Mouse (Mus musculus) macrophage (primary cell): ENCODE measurements around the gene Apobr. TPM values are rescaled to one million over a fixed set of nuclear protein-coding genes. Genes with fewer than 3 reads are reported as not detected.

Experiments used
- H3K27ac ChIP-seq: fragments of 350-480 bp; formaldehyde crosslinking; 2 replicates; pipeline ENCODE4 v1.9.0; 2021
- H3K36me3 ChIP-seq: fragments of 350-480 bp; formaldehyde crosslinking; 2 replicates; pipeline ENCODE4 v1.9.0; 2021; ENCODE audit errors: inconsistent target
- H3K4me3 ChIP-seq: fragments of 350-480 bp; formaldehyde crosslinking; 2 replicates; pipeline ENCODE4 v1.9.0; 2021; ENCODE audit errors: inconsistent target
- H3K79me2 ChIP-seq: fragments of 350-480 bp; formaldehyde crosslinking; 2 replicates; pipeline ENCODE4 v1.9.0; 2021; ENCODE audit errors: inconsistent target
- WGBS: methylation state at CpG from one replicate; pipeline ENCODE4 v1.1.7; 2026; ENCODE audit warnings: inconsistent platforms; ENCODE audit not compliant: missing documents; 5-methylcytosine and 5-hydroxymethylcytosine counted together
- polyA plus RNA-seq: library from polyadenylated mRNA; stranded (reverse); fragments of 250-400 nt; gene quantifications from 3 replicates; pipeline ENCODE4 v1.2.4, GENCODE M21; 2018; ENCODE audit warnings: inconsistent platforms

The Apobr gene
- polyA plus RNA-seq, 1 experiment from 2014 or later: 183 TPM

DNA sequence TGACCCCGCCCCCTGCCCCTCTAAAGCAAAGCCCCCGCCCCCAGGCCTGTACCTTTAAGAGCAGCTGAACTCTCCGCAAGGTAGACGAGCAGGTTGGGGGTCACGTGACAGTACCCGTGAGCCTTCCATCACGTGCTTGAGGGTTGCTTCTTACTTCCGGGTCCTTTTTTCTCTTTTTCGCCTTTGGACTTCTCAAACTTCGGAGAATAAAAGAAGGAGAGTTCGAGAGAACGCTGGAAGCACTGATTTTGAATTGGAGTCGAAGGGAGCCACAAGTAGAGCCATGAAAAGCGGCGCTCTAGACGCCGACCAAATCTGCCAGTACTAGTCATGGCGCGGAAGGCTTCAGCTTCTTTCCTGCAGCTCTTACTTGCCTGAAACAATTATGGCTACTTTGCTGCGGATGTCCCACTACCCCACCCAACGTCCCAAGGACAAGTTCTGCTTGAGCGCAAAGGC is 1.5 kb upstream of the Apobr start:
- Histone ChIP-seq H3K36me3 (peaks cover 38% of the 10 kb centered on the region), H3K79me2 (peaks cover 92% of the 10 kb centered on the region), H3K27ac (peak overlapping the region; percentile 94), H3K4me3 (peak overlapping the region; percentile 72)
- under 1% methylated on average over 22 of the region's 22 CpGs for WGBS

DNA sequence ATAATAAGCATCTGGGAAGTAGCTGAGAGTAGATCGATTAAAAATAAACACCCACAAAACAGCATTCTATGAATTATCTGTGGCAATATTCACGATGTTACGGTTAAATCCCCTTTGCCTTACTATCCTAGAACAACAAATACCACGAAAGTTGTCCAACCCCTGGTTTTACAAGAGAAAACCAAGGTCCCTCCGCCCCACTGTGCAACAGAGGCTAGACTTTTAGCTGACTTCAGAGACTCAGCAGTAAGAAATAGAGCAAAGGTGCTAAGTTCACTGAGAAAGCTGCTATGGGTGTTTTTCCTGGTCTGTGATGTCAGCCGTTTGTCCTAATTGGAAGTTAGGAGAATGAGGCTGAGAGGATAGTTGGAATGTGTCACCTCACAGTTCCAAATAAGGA is 981 bp upstream of the Apobr start:
- WGBS: 11% methylated on average over 6 of the region's 6 CpGs
- peak overlapping the region; percentile 94 for H3K27ac ChIP-seq
- peaks cover 38% of the 10 kb centered on the region for H3K36me3 ChIP-seq
- peaks cover 87% of the 10 kb centered on the region for H3K79me2 ChIP-seq
- peak overlapping the region; percentile 72 for H3K4me3 ChIP-seq

DNA sequence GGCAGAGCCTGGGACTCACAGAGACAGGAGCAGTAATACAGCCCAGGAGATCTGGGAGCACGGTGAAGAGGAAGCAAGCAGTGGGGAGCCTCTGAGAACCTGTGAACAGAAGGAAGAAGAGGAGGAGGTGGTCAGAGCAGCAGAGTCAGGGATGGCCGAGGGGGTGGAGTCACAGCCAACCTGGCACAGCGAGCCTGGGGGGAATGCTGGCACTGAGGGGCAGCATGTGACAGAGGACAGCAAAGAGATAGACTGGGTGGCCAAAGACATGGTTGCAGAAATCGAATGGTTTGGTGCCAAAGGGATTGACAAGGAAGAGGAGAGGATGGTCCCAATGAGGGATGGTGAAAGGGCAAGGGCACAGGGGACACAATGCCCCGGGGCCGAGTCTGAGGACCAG is 975 bp downstream of the Apobr start, which contains the start of gene Cln3:
Gene Cln3 (minus strand): TSS at position 101 of the 400 bp plus-strand sequence.
- WGBS: 56% methylated on average over 5 of the region's 6 CpGs
- Histone ChIP-seq H3K36me3 (peaks cover 40% of the 10 kb centered on the region), H3K27ac (peak within 1 kb of the TSS; percentile 94), H3K4me3 (peak within 1 kb of the TSS; percentile 72), H3K79me2 (peaks cover 70% of the 10 kb centered on the region)

DNA sequence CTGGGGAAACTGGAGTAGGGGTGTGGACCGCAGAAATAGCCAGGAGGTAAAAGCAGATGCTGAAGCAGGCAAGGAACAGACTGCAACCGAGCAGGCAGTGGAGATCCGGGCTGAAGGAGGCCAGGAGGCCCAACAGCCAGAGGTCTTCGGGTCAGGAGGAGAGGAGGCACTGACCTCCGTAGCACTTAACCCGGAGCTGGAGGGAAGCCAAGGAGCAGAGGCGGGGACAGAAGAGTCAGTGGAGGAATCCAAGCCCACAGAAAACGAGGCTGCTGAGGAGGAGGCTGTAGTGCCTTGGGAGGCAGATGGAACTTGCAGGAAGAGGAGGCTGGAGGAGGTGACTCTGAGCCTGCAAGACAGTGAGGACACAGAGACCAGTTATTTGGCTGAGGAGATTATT is 2.1 kb downstream of the Apobr start:
- no peak overlapping the region for H3K27ac ChIP-seq
- H3K36me3 ChIP-seq: peaks cover 32% of the 10 kb centered on the region
- H3K79me2 ChIP-seq: peaks cover 58% of the 10 kb centered on the region
- H3K4me3 ChIP-seq: no peak overlapping the region
- WGBS: 61% methylated on average over 7 of the region's 8 CpGs

DNA sequence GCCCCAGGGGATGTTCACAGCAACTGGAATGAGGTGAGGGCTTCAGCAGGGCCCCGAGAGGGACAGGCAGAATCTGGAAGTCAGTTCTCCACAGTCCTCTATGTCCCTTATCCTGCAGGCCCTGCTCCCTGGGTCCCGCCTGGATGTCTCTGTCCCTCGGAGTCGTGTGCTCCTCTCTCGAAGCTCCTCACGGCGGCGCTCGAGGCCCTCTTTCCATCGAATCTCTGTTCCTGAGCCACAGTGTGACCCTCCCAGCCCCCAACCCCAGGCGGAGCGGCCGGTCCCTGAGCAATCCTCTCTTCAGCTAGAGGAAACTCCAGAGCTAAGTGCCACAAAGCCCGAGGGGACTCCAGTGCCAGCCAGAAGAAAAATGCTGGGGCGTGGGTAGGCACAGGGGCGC is 3.0 kb downstream of the Apobr start:
- WGBS: 90% methylated on average over 12 of the region's 16 CpGs
- no peak overlapping the region for H3K27ac ChIP-seq
- H3K36me3 ChIP-seq: peaks cover 32% of the 10 kb centered on the region
- peaks cover 49% of the 10 kb centered on the region for H3K79me2 ChIP-seq
- no peak overlapping the region for H3K4me3 ChIP-seq

DNA sequence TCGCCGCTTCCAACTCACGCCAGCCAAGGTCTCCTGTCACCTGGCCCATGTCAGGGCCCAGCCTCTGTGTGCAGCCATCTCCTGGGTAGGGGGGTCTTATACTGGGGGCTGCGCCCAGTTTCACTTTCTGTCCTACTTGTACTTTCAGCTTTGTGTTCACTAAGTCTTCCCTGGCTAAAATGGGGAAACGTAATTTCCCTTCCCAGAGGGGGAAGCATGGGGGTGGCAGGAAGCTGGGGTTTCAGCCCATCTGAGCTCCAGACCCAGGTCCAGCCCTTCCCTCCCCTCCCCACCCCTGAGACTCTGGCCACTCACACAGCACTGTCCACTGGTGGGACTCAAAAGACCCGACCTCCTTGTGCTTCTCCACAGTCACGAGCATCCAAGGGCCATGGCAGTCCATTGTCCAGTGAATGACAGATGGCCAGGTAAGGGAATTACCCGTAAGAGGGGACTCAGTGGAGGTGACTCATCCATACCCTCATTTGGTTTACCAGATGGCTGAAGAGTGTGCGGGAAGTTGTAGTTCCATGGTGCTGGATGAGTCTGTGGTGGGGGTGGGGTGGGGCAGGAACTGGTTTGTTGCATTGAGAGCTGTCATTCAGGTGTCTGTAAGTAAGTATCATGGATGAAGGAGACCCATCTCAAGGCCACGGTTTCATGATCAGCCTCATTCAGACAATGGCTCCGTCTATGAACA is 10.3 kb downstream of the Apobr start, which contains the start of gene Il27:
Gene Il27 (minus strand): TSS at position 80 of the 700 bp plus-strand sequence.
- Histone ChIP-seq H3K27ac (peak within 1 kb of the TSS; percentile 33), H3K36me3 (peaks cover 9% of the 10 kb centered on the region; the same call in 1 of the 2 replicates), H3K4me3 (peak within 1 kb of the TSS; percentile 13; the same call in 1 of the 2 replicates), H3K79me2 (peaks cover 6% of the 10 kb centered on the region; the same call in 1 of the 2 replicates)
- 44% methylated on average over 11 of the region's 11 CpGs for WGBS

DNA sequence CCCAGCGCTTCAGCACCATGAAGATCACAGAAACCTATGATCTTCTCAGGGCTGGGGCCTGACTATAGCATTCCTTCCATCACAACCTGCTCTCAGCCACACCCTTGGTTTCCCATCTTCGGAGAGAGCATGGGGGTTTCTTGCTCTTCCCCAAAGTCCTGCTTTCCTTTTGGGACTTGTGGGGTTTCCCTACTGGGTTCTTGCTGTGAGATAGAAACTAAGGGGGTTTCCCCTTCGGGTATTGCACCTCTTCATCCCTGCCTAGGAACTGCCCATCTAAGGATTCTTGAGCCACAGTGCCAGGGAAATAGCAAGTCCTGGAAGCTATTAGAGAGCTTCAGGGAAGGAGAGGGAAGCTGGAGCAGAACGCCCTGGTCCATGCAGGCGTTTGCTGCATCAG is 11.1 kb downstream of the Apobr start:
- no peak overlapping the region for H3K27ac ChIP-seq
- H3K36me3 ChIP-seq: no peaks in the 10 kb centered on the region; the same call in 1 of the 2 replicates
- H3K4me3 ChIP-seq: no peak overlapping the region
- H3K79me2 ChIP-seq: peaks cover 6% of the 10 kb centered on the region; the same call in 1 of the 2 replicates
- WGBS: 81% methylated on average over 5 of the region's 5 CpGs

DNA sequence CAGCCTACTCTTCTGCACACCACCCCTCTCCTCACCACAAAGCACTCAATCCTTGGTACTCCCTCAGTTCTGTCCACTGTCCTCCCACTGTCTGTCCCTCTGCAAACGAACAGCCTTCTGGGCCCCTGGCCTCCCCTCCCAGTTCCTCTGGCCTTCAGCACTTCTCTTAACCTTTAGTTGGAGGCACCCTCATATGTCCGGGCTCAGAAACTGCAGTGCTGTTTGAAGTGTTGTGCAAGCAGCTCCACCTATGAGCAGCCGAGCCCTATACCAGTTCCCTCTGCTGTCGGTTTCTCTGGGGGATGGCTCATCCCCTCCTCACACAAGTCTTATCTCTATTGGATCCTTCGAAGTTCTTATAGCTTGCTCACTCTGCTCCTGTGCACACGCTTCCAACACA is 11.7 kb downstream of the Apobr start:
- H3K4me3 ChIP-seq: no peak overlapping the region
- WGBS: 25% methylated on average over 6 of the region's 6 CpGs

DNA sequence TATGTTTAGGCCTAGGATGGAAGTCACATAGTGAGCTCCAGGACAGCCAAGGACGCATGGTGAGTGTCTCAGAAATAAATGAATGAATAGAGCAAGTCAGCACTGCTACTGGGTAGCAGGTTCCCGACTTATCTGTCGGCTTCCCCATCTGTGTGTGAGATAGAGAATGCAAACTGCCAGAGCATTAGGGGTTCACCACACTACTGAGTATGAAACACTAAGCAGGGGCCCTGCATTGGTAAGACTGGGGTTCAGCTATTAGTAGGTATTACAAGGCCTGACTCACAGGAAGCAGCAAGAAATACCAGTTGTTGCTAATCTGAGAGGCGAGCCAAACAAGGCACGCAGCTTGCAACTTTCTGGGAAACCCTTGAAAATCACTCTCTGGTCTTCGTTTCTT is 14.2 kb downstream of the Apobr start:
- H3K4me3 ChIP-seq: no peak overlapping the region
- 41% methylated on average over 6 of the region's 6 CpGs for WGBS
- H3K27ac ChIP-seq: peak overlapping the region; percentile 34
- H3K79me2 ChIP-seq: peaks cover 6% of the 10 kb centered on the region; the same call in 1 of the 2 replicates
- no peaks in the 10 kb centered on the region for H3K36me3 ChIP-seq

More for the DNA sequence above, 11.7 kb downstream of the Apobr start:
- no peaks in the 10 kb centered on the region for H3K36me3 ChIP-seq
- H3K27ac ChIP-seq: no peak overlapping the region
- peaks cover 6% of the 10 kb centered on the region; the same call in 1 of the 2 replicates for H3K79me2 ChIP-seq

DNA sequence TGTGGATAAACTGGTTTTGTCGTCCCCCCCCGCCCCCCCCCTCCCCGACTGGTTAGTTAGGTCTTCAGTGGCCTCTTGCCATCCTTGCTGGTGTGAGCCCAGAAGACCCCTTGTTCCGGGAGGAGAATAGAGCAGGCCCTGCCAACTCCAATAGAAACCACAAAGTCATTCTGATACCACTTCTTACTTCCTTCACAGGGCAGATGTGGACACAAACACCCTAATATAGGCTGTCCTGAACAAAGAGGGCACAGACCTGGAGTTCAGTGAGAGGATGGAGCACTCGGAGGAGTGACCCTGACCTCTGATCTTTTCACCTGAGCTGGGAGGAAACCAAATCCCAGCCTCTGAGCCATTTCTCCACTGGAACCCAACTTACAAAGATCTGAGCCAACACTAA is 17.2 kb downstream of the Apobr start:
- no peak overlapping the region for H3K27ac ChIP-seq
- no peaks in the 10 kb centered on the region for H3K79me2 ChIP-seq
- H3K4me3 ChIP-seq: no peak overlapping the region
- 25% methylated on average over 3 of the region's 5 CpGs for WGBS
- no peaks in the 10 kb centered on the region for H3K36me3 ChIP-seq

DNA sequence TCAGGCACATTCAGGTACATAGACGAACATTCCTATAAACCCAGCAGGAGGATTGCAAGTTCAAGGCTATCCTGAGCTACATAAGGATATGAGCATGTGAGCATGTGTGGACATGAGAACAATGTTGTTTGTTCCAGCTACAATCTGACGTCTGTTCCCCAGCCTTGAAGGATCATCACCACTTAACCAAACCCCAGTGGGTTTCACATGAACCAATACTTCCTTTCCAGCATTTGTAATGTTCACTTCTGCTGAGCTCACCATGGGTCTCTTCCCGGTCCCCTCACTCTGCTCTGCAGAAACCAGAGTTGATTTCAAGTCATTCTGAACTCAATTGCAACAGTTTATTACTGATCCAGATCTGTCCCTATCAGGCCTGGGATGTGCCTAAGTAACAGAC is 17.9 kb downstream of the Apobr start:
- 48% methylated on average over 3 of the region's 3 CpGs for WGBS
- H3K27ac ChIP-seq: no peak overlapping the region
- no peaks in the 10 kb centered on the region for H3K36me3 ChIP-seq
- H3K79me2 ChIP-seq: no peaks in the 10 kb centered on the region
- H3K4me3 ChIP-seq: no peak overlapping the region

DNA sequence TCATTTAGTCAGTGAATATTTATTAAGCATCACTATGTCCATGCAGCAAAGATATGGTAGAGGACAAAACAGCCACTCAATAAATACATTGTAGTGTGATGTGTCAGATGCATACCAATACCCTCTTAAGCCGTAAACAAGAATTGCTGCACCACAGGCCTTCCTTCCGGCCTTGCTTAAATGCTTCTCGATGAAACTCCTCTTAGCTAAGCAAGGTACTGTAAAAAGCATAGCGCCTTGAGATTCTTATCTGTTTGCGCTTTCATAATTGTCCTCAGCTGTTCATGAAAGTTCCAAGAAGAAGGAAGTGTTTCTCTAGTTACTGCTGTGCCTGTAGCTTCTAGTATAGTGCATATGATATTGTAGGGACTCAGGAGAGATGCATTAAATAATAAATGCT is 21.9 kb downstream of the Apobr start:
- H3K36me3 ChIP-seq: no peaks in the 10 kb centered on the region
- 9% methylated on average over 5 of the region's 5 CpGs for WGBS
- H3K4me3 ChIP-seq: no peak overlapping the region
- no peaks in the 10 kb centered on the region for H3K79me2 ChIP-seq
- peak overlapping the region; percentile 69 for H3K27ac ChIP-seq

DNA sequence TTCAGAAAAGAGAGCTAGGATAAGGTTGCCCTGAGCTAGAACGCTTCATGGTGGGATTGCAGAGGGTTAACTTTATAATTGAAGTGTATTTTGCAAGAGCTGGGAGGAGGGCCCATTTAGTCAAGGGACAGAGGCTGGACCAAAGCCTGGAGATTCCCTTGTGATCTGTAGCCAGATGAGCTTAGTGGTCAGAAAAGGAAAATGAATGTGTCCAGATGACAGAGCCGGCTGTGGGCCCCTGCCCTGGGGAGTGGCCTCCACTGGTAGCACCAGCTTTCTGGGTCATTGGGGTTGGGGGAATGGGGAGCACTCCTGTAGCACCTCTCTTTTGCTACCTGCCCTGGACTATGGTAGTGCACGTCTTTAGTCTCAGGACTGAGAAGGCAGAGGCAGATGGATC is 22.3 kb downstream of the Apobr start:
- H3K79me2 ChIP-seq: no peaks in the 10 kb centered on the region
- WGBS: 60% methylated on average over 3 of the region's 3 CpGs
- H3K36me3 ChIP-seq: no peaks in the 10 kb centered on the region
- no peak overlapping the region for H3K4me3 ChIP-seq
- H3K27ac ChIP-seq: peak overlapping the region; percentile 69

DNA sequence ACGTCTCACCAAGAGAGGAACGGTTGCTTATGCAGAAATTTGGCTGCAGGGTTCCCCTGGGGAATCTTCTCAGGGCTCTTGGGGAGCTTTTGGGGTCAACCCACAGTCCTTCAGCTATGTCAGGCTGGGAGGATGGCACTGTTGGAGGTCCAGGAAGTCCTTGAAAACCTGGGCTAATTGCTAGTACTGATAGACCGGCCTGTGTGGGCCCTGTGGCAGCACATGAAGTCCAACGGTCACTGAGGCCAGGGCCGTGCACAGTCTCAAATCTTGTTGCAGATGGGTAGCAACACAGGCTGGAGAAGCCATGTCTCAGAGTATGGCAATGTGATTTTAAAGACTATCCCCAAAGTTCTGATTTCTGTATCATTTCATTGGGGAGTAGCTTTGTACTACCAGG is 23.1 kb downstream of the Apobr start:
- Histone ChIP-seq H3K27ac (peak overlapping the region; percentile 69), H3K79me2 (no peaks in the 10 kb centered on the region), H3K4me3 (no peak overlapping the region), H3K36me3 (no peaks in the 10 kb centered on the region)
- 82% methylated on average over 5 of the region's 5 CpGs for WGBS

DNA sequence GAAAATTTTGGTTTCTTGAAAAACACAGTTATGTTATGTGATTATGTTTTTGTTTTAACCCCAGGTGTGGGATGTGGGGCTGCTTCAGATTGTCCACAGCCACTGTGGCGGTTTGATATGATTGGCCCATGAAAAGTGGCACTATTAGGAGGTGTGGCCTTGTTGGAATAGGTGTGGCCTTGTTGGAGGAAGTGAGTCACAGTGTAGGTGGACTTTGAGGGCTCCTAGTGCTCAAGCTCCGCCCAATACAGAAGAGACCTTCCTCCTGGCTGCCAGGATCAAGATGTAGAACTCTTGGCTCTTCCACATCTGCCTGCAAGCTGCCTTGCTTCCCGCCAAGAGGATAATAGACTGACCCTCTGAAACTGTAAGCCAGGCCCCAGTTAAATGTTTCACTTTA is 28.0 kb downstream of the Apobr start:
- Histone ChIP-seq H3K79me2 (no peaks in the 10 kb centered on the region), H3K36me3 (no peaks in the 10 kb centered on the region), H3K27ac (no peak overlapping the region), H3K4me3 (no peak overlapping the region)
- WGBS: 100% methylated on average over 3 of the region's 3 CpGs
